Mouse (Mus musculus) heart, postnatal 0 days (tissue): ENCODE data around the gene Capzb.
A peak's percentile ranks its signal among the peaks of the same experiment; 100 is the strongest.

Experiments
- CTCF ChIP-seq: IDR thresholded peaks from 2 replicates; pipeline ENCODE4 v1.5.1; 2016; ENCODE audit warnings: antibody characterized with exemption, control low read depth, low read depth
- EP300 ChIP-seq: IDR thresholded peaks from 2 replicates; pipeline ENCODE4 v1.6.1; 2016; ENCODE audit warnings: antibody characterized with exemption, low read depth

DNA sequence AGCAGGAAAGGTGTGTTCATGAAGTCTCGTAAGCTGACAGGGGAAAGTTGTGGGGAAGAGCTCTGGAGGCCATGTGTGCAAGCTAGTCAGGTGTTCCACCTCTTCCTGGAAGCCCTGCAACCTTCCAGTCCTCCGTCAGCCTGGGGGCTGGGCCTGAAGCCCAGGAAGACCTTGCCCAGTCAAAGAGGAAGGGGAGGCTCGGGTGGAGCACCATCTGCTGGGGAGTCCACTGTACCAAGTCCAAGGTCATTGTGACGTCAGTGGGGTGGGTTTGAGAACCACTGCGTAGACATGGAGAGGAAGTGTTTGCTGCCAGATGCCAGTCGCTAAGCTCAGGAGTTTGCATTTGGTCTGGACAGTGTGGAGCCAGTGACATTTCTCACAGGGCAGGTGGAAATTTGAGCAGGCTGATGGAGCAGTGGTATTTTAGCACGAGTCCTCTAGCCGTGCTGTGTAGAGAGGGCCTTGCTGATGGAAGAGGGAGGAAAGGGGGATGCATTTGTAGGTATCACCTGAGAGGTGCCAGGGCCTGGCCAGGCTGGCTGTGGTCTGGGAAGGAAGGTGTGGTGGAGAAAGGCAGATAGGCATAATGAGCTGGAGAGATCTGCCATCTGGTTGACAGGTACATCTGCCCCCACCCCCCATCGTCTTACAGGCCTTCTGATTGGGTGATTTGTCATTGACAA, 5.4 kb downstream of the Capzb start:
- peak; percentile 13 for TF ChIP-seq CTCF
- no peak for TF ChIP-seq EP300
